Mouse (Mus musculus) cerebellum, postnatal 36 days (tissue): Measurements from ENCODE around the gene Scn2a.
A peak's percentile ranks its signal among the peaks of the same experiment; 100 is the strongest.

Experiments used
- DNase-seq, 2 experiments: peaks; one replicate each; pipeline ENCODE4 v3.0.0; 2021 to 2022; ENCODE audit warnings: mixed read lengths in 2 of 2

The Scn2a gene

GRCm38 (mm10) chr2:65620556-65621166 lies at the start of gene Scn2a:
TSS of gene Scn2a (plus strand) at chr2:65620771.
- DNase-seq = peak; percentile 65 to 80

- DNase-seq = no peak
These were observed 32.9 kb upstream of the Scn2a start for GRCm38 (mm10) chr2:65587679-65588078.

GRCm38 (mm10) chr2:65607813-65608212 lies 12.8 kb upstream of the Scn2a start:
- DNase-seq = no peak

- DNase-seq = no peak
These were observed 8.7 kb upstream of the Scn2a start for GRCm38 (mm10) chr2:65611887-65612286.

GRCm38 (mm10) chr2:65619781-65620180 lies 790 bp upstream of the Scn2a start:
- no peak for DNase-seq

GRCm38 (mm10) chr2:65621254-65621653 lies 683 bp downstream of the Scn2a start:
- DNase-seq = peak; percentile 22 to 59

- DNase-seq = no peak
These were observed 1.3 kb downstream of the Scn2a start for GRCm38 (mm10) chr2:65621838-65622237.

- DNase-seq = peak in 1 of 2 experiments; percentile 41
These were observed 32.1 kb downstream of the Scn2a start for GRCm38 (mm10) chr2:65652636-65653035.

- DNase-seq = no peak
These were observed 36.5 kb downstream of the Scn2a start for GRCm38 (mm10) chr2:65657031-65657430.

- DNase-seq = peak; percentile 91 to 95
These were observed 37.9 kb downstream of the Scn2a start for GRCm38 (mm10) chr2:65658430-65658829.

- DNase-seq = no peak
These were observed 43.3 kb downstream of the Scn2a start for GRCm38 (mm10) chr2:65663892-65664291.

- no peak for DNase-seq
These were observed 43.9 kb downstream of the Scn2a start for GRCm38 (mm10) chr2:65664481-65664880.

GRCm38 (mm10) chr2:65665180-65665579 lies 44.6 kb downstream of the Scn2a start:
- no peak for DNase-seq

GRCm38 (mm10) chr2:65667590-65668436 lies 47.2 kb downstream of the Scn2a start:
- DNase-seq = peak in 1 of 2 experiments; percentile 13

- peak; percentile 81 for DNase-seq
These were observed 48.0 kb downstream of the Scn2a start for GRCm38 (mm10) chr2:65668437-65669135.

GRCm38 (mm10) chr2:65669561-65669960 lies 49.0 kb downstream of the Scn2a start:
- DNase-seq = peak; percentile 82 to 86

GRCm38 (mm10) chr2:65670153-65670817 lies 49.7 kb downstream of the Scn2a start:
- DNase-seq = peak in 1 of 2 experiments; percentile 46

- DNase-seq = peak in 1 of 2 experiments; percentile 30
These were observed 59.0 kb downstream of the Scn2a start for GRCm38 (mm10) chr2:65679621-65680020.

- no peak for DNase-seq
These were observed 64.6 kb downstream of the Scn2a start for GRCm38 (mm10) chr2:65685151-65685550.

GRCm38 (mm10) chr2:65690456-65691184 lies 70.0 kb downstream of the Scn2a start:
- peak; percentile 84 to 88 for DNase-seq

GRCm38 (mm10) chr2:65694485-65694884 lies 73.9 kb downstream of the Scn2a start:
- DNase-seq = peak in 1 of 2 experiments; percentile 31

- DNase-seq = peak; percentile 64 to 71
These were observed 74.5 kb downstream of the Scn2a start for GRCm38 (mm10) chr2:65695061-65695460.
